8 mouse cellular contexts compared by ENCODE assay signal in genomic region chr17:86753931-86754805, GRCm38 (mm10). TPM values are rescaled to one million over a fixed set of nuclear protein-coding genes. Genes with fewer than 3 reads are reported as not detected.
A peak's percentile ranks its signal among the peaks of the same experiment; 100 is the strongest.
DNase-seq lines count a peak whose midpoint lies in the region; ATAC-seq and TF ChIP-seq lines count a peak whose summit lies in the region.

No protein-coding gene starts in this region.

- H3K4me2 ChIP-seq in hindbrain, embryonic 15.5 days, result peak overlapping the region; percentile 97
- peak overlapping the region; percentile 92 for H3K4me2 ChIP-seq in liver, embryonic 11.5 days
- peak overlapping the region; percentile 93 for H3K4me2 ChIP-seq in midbrain, postnatal 0 days (ENCODE audit: low read depth, low read length, poor library complexity, severe bottlenecking)

- H3K4me1 ChIP-seq in hindbrain, embryonic 15.5 days (replicated peaks), result peaks cover 29% of the 10 kb centered on the region
- peaks cover 9% of the 10 kb centered on the region for H3K4me1 ChIP-seq in liver, embryonic 11.5 days (replicated peaks; ENCODE audit: control insufficient read depth, insufficient read depth, low read length)
- H3K4me1 ChIP-seq in midbrain, postnatal 0 days (ENCODE audit: insufficient read depth, low read length), result peaks cover 10% of the 10 kb centered on the region; the same call in 1 of the 2 replicates

- ATAC-seq in CD4-positive, CD25-positive, alpha-beta regulatory T cell, adult 4 months, result peak; percentile 56
- ATAC-seq in hindbrain, embryonic 15.5 days (ENCODE audit: low FRiP score, low read depth), result 0 out of 2 replicates have a peak, but pooled peaks have one; percentile 50
- peak; percentile 40 for ATAC-seq in liver, embryonic 11.5 days (replicated peaks; ENCODE audit: low FRiP score)
- no peak for ATAC-seq in midbrain, postnatal 0 days (ENCODE audit: low FRiP score)

- H3K9ac ChIP-seq in hindbrain, embryonic 15.5 days, result 0 out of 2 replicates have a peak overlapping the region, but pooled peaks have one; percentile 24
- H3K9ac ChIP-seq in liver, embryonic 11.5 days (ENCODE audit: low read depth, low read length), result peak overlapping the region; percentile 2; the same call in 1 of the 2 replicates
- no peak overlapping the region for H3K9ac ChIP-seq in midbrain, postnatal 0 days (replicated peaks; ENCODE audit: low read length, poor library complexity, severe bottlenecking)

- intact Hi-C loops in gastrocnemius, adult 2 months (cut with DNase I), result loop anchor here (2.0 kb wide), 3 partner anchors 29 to 219 kb away; no protein-coding TSS in a partner anchor

- H3K27me3 ChIP-seq in hindbrain, embryonic 15.5 days, result peaks cover 46% of the 10 kb centered on the region
- peaks cover 62% of the 10 kb centered on the region for H3K27me3 ChIP-seq in liver, embryonic 11.5 days (replicated peaks; ENCODE audit: control insufficient read depth, insufficient read depth, low read length)
- peaks cover 39% of the 10 kb centered on the region for H3K27me3 ChIP-seq in midbrain, postnatal 0 days (ENCODE audit: insufficient read depth, low read length)

- no peak for TF ChIP-seq CTCF in gastrocnemius, adult 2 months (IDR thresholded peaks at IDR 0.05)
- no peak for TF ChIP-seq CTCF in midbrain, postnatal 0 days (IDR thresholded peaks at IDR 0.05)

- DNase-seq in adrenal gland, adult 18-20 months (ENCODE audit: low spot score in 2 of 2), result peak; percentile 61 to 64
- DNase-seq in gastrocnemius, adult 2 months, result peak; percentile 84
- DNase-seq in liver, embryonic 11.5 days (ENCODE audit: low spot score), result peak; percentile 64
- DNase-seq in midbrain, postnatal 0 days (ENCODE audit: low spot score), result no peak
- peak; percentile 86 for DNase-seq in testis, postnatal 10 days (ENCODE audit: low spot score)
- DNase-seq in c-Kit-positive CD71-positive TER-119-positive erythroid progenitor cells, embryonic 14.5 days (ENCODE audit: low spot score), result no peak

- under 1% methylated on average over 55 of the region's 55 CpGs for WGBS in hindbrain, embryonic 15.5 days
- WGBS in liver, embryonic 11.5 days, result under 1% methylated on average over 55 of the region's 55 CpGs
- 1% methylated on average over 55 of the region's 55 CpGs for WGBS in midbrain, postnatal 0 days

- H3K27ac ChIP-seq in gastrocnemius, adult 2 months, result peak overlapping the region; percentile 99
- no peak overlapping the region for H3K27ac ChIP-seq in hindbrain, embryonic 15.5 days (replicated peaks)
- H3K27ac ChIP-seq in liver, embryonic 11.5 days (ENCODE audit: low read depth, low read length), result no peak overlapping the region
- peak overlapping the region; percentile 7; the same call in 1 of the 2 replicates for H3K27ac ChIP-seq in midbrain, postnatal 0 days (ENCODE audit: low read depth, low read length)

- H3K36me3 ChIP-seq in hindbrain, embryonic 15.5 days, result no peaks in the 10 kb centered on the region
- no peaks in the 10 kb centered on the region for H3K36me3 ChIP-seq in liver, embryonic 11.5 days (ENCODE audit: control insufficient read depth, insufficient read depth, low read length)
- H3K36me3 ChIP-seq in midbrain, postnatal 0 days (ENCODE audit: insufficient read depth, low read length), result no peaks in the 10 kb centered on the region

- peak overlapping the region; percentile 90 for H3K4me3 ChIP-seq in gastrocnemius, adult 2 months
- H3K4me3 ChIP-seq in hindbrain, embryonic 15.5 days, result peak overlapping the region; percentile 49
- peak overlapping the region; percentile 60 for H3K4me3 ChIP-seq in liver, embryonic 11.5 days (ENCODE audit: low read depth, low read length)
- peak overlapping the region; percentile 47 for H3K4me3 ChIP-seq in midbrain, postnatal 0 days (ENCODE audit: low read depth, low read length)

- no peaks in the 10 kb centered on the region for H3K9me3 ChIP-seq in hindbrain, embryonic 15.5 days
- H3K9me3 ChIP-seq in liver, embryonic 11.5 days (ENCODE audit: control insufficient read depth, low read length), result no peaks in the 10 kb centered on the region
- H3K9me3 ChIP-seq in midbrain, postnatal 0 days (ENCODE audit: low read length), result no peaks in the 10 kb centered on the region

RNA-seq across cellular contexts. Expression of gene Epas1, which starts 0.7 kb away (rescaled TPM):
- 1 to 10 TPM in 1 of 2 experiments, under 1 TPM in 1; 0.36 to 1.9 TPM for polyA plus RNA-seq in CD4-positive, CD25-positive, alpha-beta regulatory T cell, adult 4 months (2017; shearing (Covaris generic))
- total RNA-seq in adrenal gland, adult 18-20 months (2021), result 100 to 1,000 TPM; 176 to 200 TPM
- total RNA-seq in gastrocnemius, adult 2 months (2021), result 100 to 1,000 TPM in 1 of 2 experiments, 10 to 100 TPM in 1; 96.6 to 127 TPM
- 5.7 and 6.3 TPM in 2 replicates for polyA plus RNA-seq in hindbrain, embryonic 15.5 days (2015; fragmentation: Nextera tagmentation; extraction: Ambion mirVana)
- polyA plus RNA-seq in liver, embryonic 11.5 days (2014; fragmentation: Nextera tagmentation; extraction: Ambion mirVana), result 7.3 and 8.1 TPM in 2 replicates
- total RNA-seq in midbrain, postnatal 0 days (2014; rRNA removed), result 17.5 and 21.5 TPM in 2 replicates
- polyA plus RNA-seq in midbrain, postnatal 0 days (2015; fragmentation: Nextera tagmentation; extraction: Ambion mirVana), result 6.0 and 6.3 TPM in 2 replicates

Comparison
In these comparisons a context has a peak if more than half of its experiments do, and no peak if none do; other contexts are left out.
1. DNase-seq: peak in adrenal gland, adult 18-20 months (2 of 2), gastrocnemius, adult 2 months (single experiment), liver, embryonic 11.5 days (single experiment) and testis, postnatal 10 days (single experiment); none in midbrain, postnatal 0 days (single experiment) and c-Kit-positive CD71-positive TER-119-positive erythroid progenitor cells, embryonic 14.5 days (single experiment).
2. H3K27ac ChIP-seq: peak in gastrocnemius, adult 2 months (single experiment) and midbrain, postnatal 0 days (single experiment); none in hindbrain, embryonic 15.5 days (single experiment) and liver, embryonic 11.5 days (single experiment).
3. Peak in every context shown above with its lines, with median percentiles within 50 percentile points of each other: H3K4me3 ChIP-seq and H3K4me2 ChIP-seq.